Mouse (Mus musculus): ENCODE data around the gene Chil1. TPM values are rescaled to one million over a fixed set of nuclear protein-coding genes. Genes with fewer than 3 reads are reported as not detected.

Gene Chil1
- polyA plus RNA-seq, 1 experiment from 2014 or later, result 2.5 TPM

Other genes starting within 250 kb of the Chil1 start
- 5.3 and 6.2 TPM in 2 replicates for gene Fmod, start 144.9 kb upstream of the Chil1 start, polyA plus RNA-seq (2014; fragmentation: Nextera tagmentation; extraction: Ambion mirVana)
- gene Btg2, start 103.1 kb upstream of the Chil1 start, polyA plus RNA-seq (2014; fragmentation: Nextera tagmentation; extraction: Ambion mirVana), result 26.3 and 29.0 TPM in 2 replicates
- gene Chit1, start 70.9 kb upstream of the Chil1 start, polyA plus RNA-seq (2014; fragmentation: Nextera tagmentation; extraction: Ambion mirVana), result 0.20 and 0.23 TPM in 2 replicates
- 0.27 TPM in 1 of 2 replicates, not detected in the other for gene Mybph, start 11.3 kb downstream of the Chil1 start, polyA plus RNA-seq (2014; fragmentation: Nextera tagmentation; extraction: Ambion mirVana)
- gene Adora1, start 53.3 kb downstream of the Chil1 start, polyA plus RNA-seq (2014; fragmentation: Nextera tagmentation; extraction: Ambion mirVana), result 13.0 and 14.9 TPM in 2 replicates
- 0.13 and 0.17 TPM in 2 replicates for gene Myog, start 107.8 kb downstream of the Chil1 start, polyA plus RNA-seq (2014; fragmentation: Nextera tagmentation; extraction: Ambion mirVana)
- gene Ppfia4, start 150.8 kb downstream of the Chil1 start, polyA plus RNA-seq (2014; fragmentation: Nextera tagmentation; extraction: Ambion mirVana), result 20.4 and 22.3 TPM in 2 replicates
- 134 and 140 TPM in 2 replicates for gene Tmem183a, start 179.8 kb downstream of the Chil1 start, polyA plus RNA-seq (2014; fragmentation: Nextera tagmentation; extraction: Ambion mirVana)
- not detected in 2 replicates for gene 4933406M09Rik, start 203.8 kb downstream of the Chil1 start, polyA plus RNA-seq (2014; fragmentation: Nextera tagmentation; extraction: Ambion mirVana)
- gene Cyb5r1, start 223.4 kb downstream of the Chil1 start, polyA plus RNA-seq (2014; fragmentation: Nextera tagmentation; extraction: Ambion mirVana), result 11.1 and 13.3 TPM in 2 replicates
- gene Adipor1, start 233.2 kb downstream of the Chil1 start, polyA plus RNA-seq (2014; fragmentation: Nextera tagmentation; extraction: Ambion mirVana), result 80.3 and 87.5 TPM in 2 replicates